Mouse (Mus musculus) E14TG2a.4 (cell line): ENCODE measurements around the gene Gm15448.
"Not testable (repeated sequence)": the region's sequence is repeated elsewhere in the genome, so short reads cannot be mapped to it uniquely, and the experiment has no call there.

Source experiments
- H3K27me3 ChIP-seq: 2 replicates; pipeline ENCODE4 v1.6.1; 2014; ENCODE audit warnings: low read length, control low read depth; ENCODE audit not compliant: insufficient read depth
- H3K36me3 ChIP-seq: 2 replicates; pipeline ENCODE4 v1.6.1; 2014; ENCODE audit warnings: low read length, control low read depth; ENCODE audit not compliant: insufficient read depth
- H3K4me1 ChIP-seq: replicated peaks from 2 replicates; pipeline ENCODE4 v1.6.1; 2014; ENCODE audit warnings: low read depth, low read length, control low read depth
- H3K4me3 ChIP-seq: replicated peaks from 2 replicates; pipeline ENCODE4 v1.5.1; 2014; ENCODE audit warnings: mild to moderate bottlenecking, low read length
- H3K9me3 ChIP-seq: 2 replicates; pipeline ENCODE4 v1.6.1; 2014; ENCODE audit warnings: low read length, control low read depth

The Gm15448 gene

DNA sequence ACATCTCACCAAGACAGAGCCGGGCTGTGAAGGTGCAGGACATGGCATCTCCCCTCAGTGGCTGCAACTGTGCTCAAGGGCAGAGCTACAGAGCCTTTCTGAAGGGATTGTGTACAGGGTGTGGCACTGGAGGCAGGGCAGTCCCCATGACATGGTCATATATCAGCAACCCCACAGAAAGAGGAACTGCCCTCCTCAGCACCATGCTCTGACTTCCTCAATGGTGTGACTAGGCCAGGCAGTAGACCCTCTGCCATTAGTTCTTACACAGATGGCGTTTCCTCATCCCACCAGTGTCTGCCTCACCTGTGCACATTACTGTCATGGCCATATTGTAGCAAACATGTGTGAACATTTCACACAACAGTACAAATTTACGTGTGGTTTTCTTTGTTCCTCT is at the start of gene Gm15448:
Gene Gm15448, minus strand, starts transcription at position 89 of the 400 bp plus-strand sequence.
- not testable (repeated sequence) for H3K36me3 ChIP-seq, H3K4me1 ChIP-seq, H3K4me3 ChIP-seq, H3K9me3 ChIP-seq, H3K27me3 ChIP-seq

DNA sequence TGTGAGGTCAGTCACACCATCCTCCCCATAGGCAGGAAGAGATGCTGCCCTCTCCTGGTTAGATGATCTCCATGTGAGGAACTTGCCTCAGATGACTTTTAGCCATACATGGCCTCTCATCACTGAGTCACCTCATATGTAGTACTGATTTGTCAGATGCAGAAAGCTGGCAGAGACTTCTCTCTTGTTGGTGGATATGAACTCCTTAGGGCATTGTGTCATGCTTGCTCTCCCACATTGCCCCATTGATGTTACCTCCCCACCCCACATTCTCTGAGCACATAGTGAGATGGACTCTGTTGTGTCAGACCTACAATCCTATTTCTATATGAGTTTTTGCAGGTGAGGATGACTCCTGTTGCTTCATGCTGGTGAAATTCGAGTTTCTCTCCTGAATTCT is 49.5 kb upstream of the Gm15448 start:
- H3K4me3 ChIP-seq, H3K4me1 ChIP-seq, H3K36me3 ChIP-seq, H3K27me3 ChIP-seq, H3K9me3 ChIP-seq: not testable (repeated sequence)

DNA sequence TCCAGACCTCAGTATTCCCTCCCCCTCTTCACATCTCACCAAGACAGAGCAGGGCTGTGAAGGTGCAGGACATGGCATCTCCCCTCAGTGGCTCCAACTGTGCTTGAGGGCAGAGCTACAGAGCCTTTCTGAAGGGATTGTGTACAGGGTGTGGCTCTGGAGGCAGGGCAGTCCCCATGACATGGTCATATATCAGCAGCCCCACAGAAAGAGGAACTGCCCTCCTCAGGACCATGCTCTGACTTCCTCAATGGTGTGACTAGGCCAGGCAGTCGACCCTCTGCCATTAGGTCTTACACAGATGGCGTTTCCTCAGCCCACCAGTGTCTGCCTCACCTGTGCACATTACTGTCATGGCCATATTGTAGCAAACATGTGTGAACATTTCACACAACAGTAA is 19.5 kb upstream of the Gm15448 start, which contains the start of gene Pira2:
Gene Pira2, minus strand, starts transcription at position 101 of the 400 bp plus-strand sequence.
- not testable (repeated sequence) for H3K27me3 ChIP-seq, H3K4me1 ChIP-seq, H3K36me3 ChIP-seq, H3K9me3 ChIP-seq, H3K4me3 ChIP-seq

DNA sequence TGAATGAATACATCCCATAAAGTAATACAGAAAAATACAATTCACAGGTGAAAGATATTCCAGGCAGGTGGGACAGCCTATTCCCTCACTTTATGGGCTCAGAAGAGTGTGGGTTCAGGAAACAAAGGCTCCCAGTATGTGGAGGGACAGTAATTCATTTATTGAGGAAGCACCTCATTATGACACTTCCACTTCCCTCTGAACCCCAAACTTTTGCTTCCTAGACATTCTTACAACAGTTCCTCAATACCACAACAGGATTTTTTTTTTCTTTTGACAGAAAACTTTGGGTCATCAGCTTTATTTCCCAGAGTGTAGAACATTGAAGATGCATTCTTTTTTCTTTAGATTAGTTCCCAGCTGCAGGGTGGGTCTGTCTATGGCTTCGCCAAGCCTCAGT is 12.4 kb upstream of the Gm15448 start:
- not testable (repeated sequence) for H3K4me1 ChIP-seq, H3K36me3 ChIP-seq

DNA sequence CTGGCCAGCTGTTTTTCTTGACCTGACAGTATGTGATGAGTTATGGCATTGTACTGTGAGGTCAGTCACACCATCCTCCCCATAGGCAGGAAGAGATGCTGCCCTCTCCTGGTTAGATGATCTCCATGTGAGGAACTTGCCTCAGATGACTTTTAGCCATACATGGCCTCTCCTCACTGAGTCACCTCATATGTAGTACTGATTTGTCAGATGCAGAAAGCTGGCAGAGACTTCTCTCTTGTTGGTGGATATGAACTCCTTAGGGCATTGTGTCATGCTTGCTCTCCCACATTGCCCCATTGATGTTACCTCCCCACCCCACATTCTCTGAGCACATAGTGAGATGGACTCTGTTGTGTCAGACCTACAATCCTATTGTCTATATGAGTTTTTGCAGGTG is 5.1 kb upstream of the Gm15448 start:
- H3K4me3 ChIP-seq, H3K9me3 ChIP-seq, H3K36me3 ChIP-seq, H3K4me1 ChIP-seq, H3K27me3 ChIP-seq: not testable (repeated sequence)

More for the DNA sequence above, 12.4 kb upstream of the Gm15448 start:
- not testable (repeated sequence) for H3K4me3 ChIP-seq, H3K27me3 ChIP-seq, H3K9me3 ChIP-seq

DNA sequence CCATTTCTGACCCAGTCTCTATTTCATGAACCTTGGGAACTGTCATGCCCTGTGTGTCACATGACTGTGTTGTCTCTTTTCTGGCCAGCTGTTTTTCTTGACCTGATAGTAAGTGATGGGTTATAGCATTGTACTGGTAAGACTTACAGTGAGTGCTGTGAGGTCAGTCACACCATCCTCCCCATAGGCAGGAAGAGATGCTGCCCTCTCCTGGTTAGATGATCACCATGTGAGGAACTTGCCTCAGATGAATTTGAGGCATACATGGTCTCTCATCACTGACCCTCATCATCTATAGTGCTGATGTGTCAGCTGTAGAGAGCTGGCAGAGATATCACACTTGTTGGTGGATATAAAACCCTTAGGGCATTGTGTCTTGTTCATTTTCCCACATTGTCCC is 13.6 kb downstream of the Gm15448 start:
- not testable (repeated sequence) for H3K9me3 ChIP-seq, H3K4me3 ChIP-seq, H3K27me3 ChIP-seq, H3K4me1 ChIP-seq, H3K36me3 ChIP-seq

DNA sequence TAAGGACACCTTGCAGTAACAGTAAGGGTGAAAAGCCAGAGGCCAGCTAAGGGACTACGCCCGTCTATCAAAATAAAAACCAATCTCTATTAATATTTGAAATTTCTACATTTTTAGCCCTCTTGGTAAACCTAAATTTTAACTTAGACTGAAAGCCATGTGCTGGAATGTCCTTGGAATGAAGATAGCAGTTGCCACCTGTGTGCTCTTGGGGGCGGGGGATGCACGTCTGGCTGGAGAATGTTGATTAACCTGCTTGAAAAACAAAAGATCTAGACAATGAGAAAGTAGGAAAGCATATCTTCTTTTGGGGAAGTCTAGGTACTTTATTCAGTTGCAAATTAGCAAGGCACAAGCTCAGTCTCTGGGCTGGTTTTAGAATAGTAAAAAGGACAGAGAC is 22.6 kb downstream of the Gm15448 start:
- H3K4me1 ChIP-seq, H3K36me3 ChIP-seq, H3K9me3 ChIP-seq, H3K4me3 ChIP-seq, H3K27me3 ChIP-seq: not testable (repeated sequence)

DNA sequence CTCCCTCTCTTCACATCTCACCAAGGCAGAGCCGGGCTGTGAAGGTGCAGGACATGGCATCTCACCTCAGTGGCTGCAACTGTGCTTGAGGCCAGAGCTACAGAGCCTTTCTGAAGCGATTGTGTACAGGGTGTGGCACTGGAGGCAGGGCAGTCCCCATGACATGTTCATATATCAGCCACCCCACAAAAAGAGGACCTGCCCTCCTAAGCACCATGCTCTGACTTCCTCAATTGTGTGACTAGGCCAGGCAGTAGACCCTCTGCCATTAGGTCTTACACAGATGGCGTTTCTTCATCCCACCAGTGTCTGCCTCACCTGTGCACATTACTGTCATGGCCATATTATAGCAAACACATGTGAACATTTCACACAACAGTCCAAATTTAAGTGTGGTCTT is 25.5 kb downstream of the Gm15448 start:
- H3K27me3 ChIP-seq, H3K4me1 ChIP-seq, H3K9me3 ChIP-seq, H3K4me3 ChIP-seq, H3K36me3 ChIP-seq: not testable (repeated sequence)

DNA sequence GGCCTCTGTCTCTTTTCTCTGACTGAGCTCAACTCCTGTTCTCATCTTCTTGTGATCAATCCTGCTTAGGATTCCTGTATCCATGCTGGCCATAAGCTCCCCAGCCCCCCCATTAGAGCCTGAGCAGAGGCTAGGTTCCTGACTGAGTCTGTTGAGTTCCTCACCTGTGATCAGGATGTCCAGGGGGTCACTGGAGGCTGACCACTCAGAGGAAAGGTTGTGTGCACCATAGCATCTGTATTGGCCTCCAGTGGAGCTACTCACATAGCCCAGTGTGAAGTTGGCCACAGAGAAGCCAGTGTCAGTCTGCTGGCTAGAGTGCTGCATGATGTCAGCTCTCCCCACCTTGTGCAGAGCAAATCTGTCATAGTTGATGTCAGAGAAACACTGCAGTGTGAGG is 29.2 kb downstream of the Gm15448 start:
- not testable (repeated sequence) for H3K27me3 ChIP-seq, H3K4me1 ChIP-seq, H3K4me3 ChIP-seq, H3K36me3 ChIP-seq, H3K9me3 ChIP-seq
